Mouse (Mus musculus) bone marrow macrophage, adult 2 months (primary cell): ENCODE results near the gene Dnajc6.

Source experiments
- CTCF ChIP-seq: IDR thresholded peaks from 2 replicates; pipeline ENCODE4 v1.5.1; 2012; ENCODE audit warnings: low read depth, mild to moderate bottlenecking, low read length, moderate library complexity
- POLR2A ChIP-seq: IDR thresholded peaks from 2 replicates; pipeline ENCODE4 v1.6.1; 2012; ENCODE audit warnings: mild to moderate bottlenecking, low read depth, low read length, borderline replicate concordance

- TF ChIP-seq CTCF (no peak), POLR2A (no peak)
Measured at GRCm38 (mm10) chr4:101578720-101579119, 82.3 kb downstream of the Dnajc6 start.
